Mouse (Mus musculus) small intestine, adult 2 months (tissue): ENCODE results near the gene Cflar.

Source experiments
- CTCF ChIP-seq: fragments of 200-500 bp; IDR thresholded peaks from 2 replicates; pipeline ENCODE4 v1.5.1; 2012; ENCODE audit warnings: low read depth, mild to moderate bottlenecking, control low read depth, inconsistent platforms, low read length, moderate library complexity, mixed read lengths; ENCODE audit not compliant: insufficient replicate concordance, insufficient read length; ENCODE audit errors: extremely low read depth
- POLR2A ChIP-seq: fragments of 200-500 bp; IDR thresholded peaks from 2 replicates; pipeline ENCODE4 v1.6.1; 2012; ENCODE audit warnings: low read depth, mild to moderate bottlenecking, control low read depth, inconsistent platforms, low read length, moderate library complexity

- no peak for TF ChIP-seq POLR2A
- no peak for TF ChIP-seq CTCF
These were observed 22.3 kb downstream of the Cflar start for GRCm38 (mm10) chr1:58733636-58734035.
